Mouse (Mus musculus) midbrain, embryonic 11.5 days (tissue): ENCODE data around the gene Cbfa2t3. TPM values are rescaled to one million over a fixed set of nuclear protein-coding genes. Genes with fewer than 3 reads are reported as not detected.
A peak's percentile ranks its signal among the peaks of the same experiment; 100 is the strongest.

Experiments
- ATAC-seq: fragments of 200-750 bp; cut with Nextera tagmentation; 2 replicates; pipeline ENCODE4 v1.8.0; 2017; ENCODE audit warnings: moderate TSS enrichment, moderate library complexity; ENCODE audit not compliant: low FRiP score
- DNase-seq: peaks from one replicate; pipeline ENCODE4 v3.0.0; 2015; ENCODE audit warnings: low spot score; ENCODE audit errors: missing footprints
- H3K27ac ChIP-seq: fragments of 300-500 bp; sonication (generic); 2 replicates; pipeline ENCODE4 v1.5.1; 2014; ENCODE audit warnings: low read depth, low read length
- H3K27me3 ChIP-seq: fragments of 300-500 bp; sonication (generic); 2 replicates; pipeline ENCODE4 v1.6.1; 2014; ENCODE audit warnings: mild to moderate bottlenecking, low read length, moderate library complexity, mixed read lengths; ENCODE audit not compliant: control insufficient read depth, insufficient read depth
- H3K36me3 ChIP-seq: fragments of 300-500 bp; sonication (generic); 2 replicates; pipeline ENCODE4 v1.6.1; 2014; ENCODE audit warnings: mild to moderate bottlenecking, low read length, moderate library complexity, mixed read lengths; ENCODE audit not compliant: control insufficient read depth, insufficient read depth
- H3K4me1 ChIP-seq: fragments of 300-500 bp; sonication (generic); 2 replicates; pipeline ENCODE4 v1.6.1; 2014; ENCODE audit warnings: low read length; ENCODE audit not compliant: control insufficient read depth, insufficient read depth
- H3K4me2 ChIP-seq: fragments of 300-500 bp; sonication (generic); 2 replicates; pipeline ENCODE4 v1.6.1; 2014; ENCODE audit warnings: mild to moderate bottlenecking, moderate library complexity
- H3K4me3 ChIP-seq: fragments of 300-500 bp; sonication (generic); 2 replicates; pipeline ENCODE4 v1.5.1; 2014; ENCODE audit warnings: low read depth, low read length
- H3K9ac ChIP-seq: fragments of 300-500 bp; sonication (generic); 2 replicates; pipeline ENCODE4 v1.6.1; 2014; ENCODE audit warnings: low read length
- H3K9me3 ChIP-seq: fragments of 300-500 bp; sonication (generic); 2 replicates; pipeline ENCODE4 v1.6.1; 2016; ENCODE audit warnings: low read length; ENCODE audit not compliant: control insufficient read depth
- WGBS: fragments of 180-500 bp; shearing (Covaris S2); extraction: QIAGEN DNeasy Blood & Tissue Kit; methylation state at CpG from one replicate; pipeline ENCODE4 v1.1.7; 2014; 5-methylcytosine and 5-hydroxymethylcytosine counted together
- polyA plus RNA-seq: library from polyadenylated mRNA; unstranded; fragments of >200 nt; fragmentation: Nextera tagmentation; extraction: Ambion mirVana; gene quantifications from 2 replicates; pipeline ENCODE4 v1.2.1, GENCODE M21; 2014

Gene Cbfa2t3
- polyA plus RNA-seq, 1 experiment from 2014 or later, result 6.1 TPM

GRCm38 (mm10) chr8:122610612-122611277 lies 88.2 kb downstream of the Cbfa2t3 start:
- ATAC-seq, result peak; percentile 20; the same call in 1 of the 2 replicates
- peak overlapping the region; percentile 91 for H3K4me2 ChIP-seq
- peak overlapping the region; percentile 62 for H3K4me3 ChIP-seq
- H3K27ac ChIP-seq, result peak overlapping the region; percentile 35; the same call in 1 of the 2 replicates
- no peaks in the 10 kb centered on the region for H3K9me3 ChIP-seq
- DNase-seq, result no peak
- H3K4me1 ChIP-seq, result peaks cover 14% of the 10 kb centered on the region
- H3K36me3 ChIP-seq, result no peaks in the 10 kb centered on the region
- H3K9ac ChIP-seq, result peak overlapping the region; percentile 76
- H3K27me3 ChIP-seq, result no peaks in the 10 kb centered on the region
- 3% methylated on average over 19 of the region's 20 CpGs for WGBS

- DNase-seq (no peak), ATAC-seq (no peak)
- 62% methylated on average over 4 of the region's 4 CpGs for WGBS
- no peak overlapping the region for H3K9ac ChIP-seq
- H3K4me1 ChIP-seq, result peaks cover 14% of the 10 kb centered on the region
- H3K4me3 ChIP-seq, result peak overlapping the region; percentile 62; the same call in 1 of the 2 replicates
- no peaks in the 10 kb centered on the region for H3K27me3 ChIP-seq
- no peaks in the 10 kb centered on the region for H3K36me3 ChIP-seq
- peak overlapping the region; percentile 91; the same call in 1 of the 2 replicates for H3K4me2 ChIP-seq
- H3K9me3 ChIP-seq, result no peaks in the 10 kb centered on the region
- H3K27ac ChIP-seq, result no peak overlapping the region
Measured at GRCm38 (mm10) chr8:122610209-122610608, 88.7 kb downstream of the Cbfa2t3 start.

DNA sequence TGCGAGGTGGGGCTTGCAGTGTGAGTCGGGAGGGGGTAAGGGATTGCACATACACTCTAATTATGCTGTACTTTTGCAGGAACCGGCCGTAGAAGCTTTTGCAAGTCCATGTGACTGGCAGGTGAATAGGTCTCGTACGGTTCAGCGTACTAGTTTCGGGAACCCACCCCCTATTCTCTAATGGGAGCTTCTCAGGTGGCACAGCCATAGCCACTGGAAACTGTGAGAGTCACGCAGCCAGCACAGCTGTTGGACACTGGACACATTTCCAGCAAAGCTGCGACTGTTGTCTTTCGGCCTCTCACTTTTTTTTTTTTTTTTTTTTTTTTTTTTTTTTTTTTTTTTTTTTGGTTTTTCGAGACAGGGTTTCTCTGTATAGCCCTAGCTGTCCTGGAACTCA lies 92.1 kb downstream of the Cbfa2t3 start:
- Histone ChIP-seq H3K36me3 (no peaks in the 10 kb centered on the region), H3K4me1 (peaks cover 5% of the 10 kb centered on the region), H3K4me3 (no peak overlapping the region), H3K9ac (no peak overlapping the region), H3K27me3 (no peaks in the 10 kb centered on the region), H3K9me3 (no peaks in the 10 kb centered on the region), H3K4me2 (no peak overlapping the region), H3K27ac (no peak overlapping the region)
- DNase-seq, result no peak
- ATAC-seq, result no peak
- WGBS, result 90% methylated on average over 11 of the region's 12 CpGs

GRCm38 (mm10) chr8:122605367-122605766 lies 93.5 kb downstream of the Cbfa2t3 start:
- no peaks in the 10 kb centered on the region for H3K9me3 ChIP-seq
- H3K27ac ChIP-seq, result no peak overlapping the region
- no peak overlapping the region for H3K4me2 ChIP-seq
- no peak for ATAC-seq
- H3K4me1 ChIP-seq, result peaks cover 2% of the 10 kb centered on the region; the same call in 1 of the 2 replicates
- no peak overlapping the region for H3K4me3 ChIP-seq
- 86% methylated on average over 4 of the region's 4 CpGs for WGBS
- no peak overlapping the region for H3K9ac ChIP-seq
- no peak for DNase-seq
- H3K27me3 ChIP-seq, result no peaks in the 10 kb centered on the region
- H3K36me3 ChIP-seq, result no peaks in the 10 kb centered on the region

- H3K27ac ChIP-seq, result no peak overlapping the region
- H3K4me1 ChIP-seq, result no peaks in the 10 kb centered on the region
- no peaks in the 10 kb centered on the region for H3K36me3 ChIP-seq
- no peaks in the 10 kb centered on the region for H3K9me3 ChIP-seq
- no peak overlapping the region for H3K4me2 ChIP-seq
- ATAC-seq, result no peak
- H3K4me3 ChIP-seq, result no peak overlapping the region
- no peaks in the 10 kb centered on the region for H3K27me3 ChIP-seq
- WGBS, result 72% methylated on average over 1 of the region's 1 CpGs
- H3K9ac ChIP-seq, result no peak overlapping the region
- no peak for DNase-seq
Measured at GRCm38 (mm10) chr8:122604640-122605039, 94.3 kb downstream of the Cbfa2t3 start.

DNA sequence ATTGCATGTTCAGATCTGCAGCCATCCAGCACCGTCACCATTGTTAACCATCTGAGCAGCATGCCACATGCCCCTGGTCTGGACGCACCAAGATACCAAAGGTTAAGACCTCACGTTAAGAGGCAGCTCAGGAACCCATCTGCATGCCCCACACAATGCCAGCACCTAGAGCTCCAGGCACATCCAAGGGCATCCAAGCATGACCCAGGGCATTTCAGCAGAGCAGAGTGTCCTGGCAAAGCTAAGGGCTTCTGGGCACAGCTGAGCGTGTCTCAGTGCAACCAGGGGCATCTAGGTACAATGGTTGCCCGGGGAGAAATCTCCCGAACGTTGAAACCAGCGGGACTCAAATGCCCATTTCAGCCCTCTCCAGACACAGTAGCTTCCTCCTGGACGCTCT lies 98.2 kb downstream of the Cbfa2t3 start:
- H3K4me1 ChIP-seq, result no peaks in the 10 kb centered on the region
- no peak overlapping the region for H3K4me3 ChIP-seq
- H3K9ac ChIP-seq, result no peak overlapping the region
- H3K36me3 ChIP-seq, result no peaks in the 10 kb centered on the region
- H3K4me2 ChIP-seq, result no peak overlapping the region
- H3K9me3 ChIP-seq, result no peaks in the 10 kb centered on the region
- H3K27ac ChIP-seq, result no peak overlapping the region
- no peak for DNase-seq
- no peak for ATAC-seq
- 88% methylated on average over 9 of the region's 9 CpGs for WGBS
- H3K27me3 ChIP-seq, result no peaks in the 10 kb centered on the region

DNA sequence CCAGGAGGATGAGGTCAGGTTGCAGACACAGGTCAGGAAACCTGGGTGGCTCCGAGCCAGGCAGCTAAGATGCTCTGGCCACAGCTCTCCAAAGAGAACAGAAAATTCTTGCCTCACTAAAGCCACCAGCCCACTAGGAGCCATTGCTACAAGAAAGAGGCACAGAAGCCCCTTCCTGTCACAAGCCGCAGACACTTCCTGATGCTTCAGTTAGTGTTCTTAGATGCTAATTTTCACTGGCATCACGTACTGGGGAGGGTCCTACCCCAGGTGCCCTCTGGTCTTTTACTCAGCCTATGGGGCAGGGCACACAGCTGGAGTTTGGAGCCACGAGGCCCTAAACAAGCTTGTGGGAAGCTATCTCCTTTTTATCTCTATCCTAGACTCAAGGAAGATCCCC lies 102.9 kb downstream of the Cbfa2t3 start:
- 55% methylated on average over 4 of the region's 4 CpGs for WGBS
- Histone ChIP-seq H3K27ac (no peak overlapping the region), H3K27me3 (no peaks in the 10 kb centered on the region), H3K9ac (no peak overlapping the region), H3K4me3 (no peak overlapping the region), H3K9me3 (no peaks in the 10 kb centered on the region), H3K36me3 (no peaks in the 10 kb centered on the region), H3K4me2 (no peak overlapping the region), H3K4me1 (no peaks in the 10 kb centered on the region)
- DNase-seq (no peak), ATAC-seq (no peak)

GRCm38 (mm10) chr8:122593783-122594507 lies 105.0 kb downstream of the Cbfa2t3 start:
- ATAC-seq (no peak), DNase-seq (no peak)
- Histone ChIP-seq H3K9ac (no peak overlapping the region), H3K4me2 (no peak overlapping the region), H3K9me3 (no peaks in the 10 kb centered on the region), H3K36me3 (no peaks in the 10 kb centered on the region), H3K4me3 (no peak overlapping the region), H3K27ac (no peak overlapping the region), H3K27me3 (no peaks in the 10 kb centered on the region), H3K4me1 (no peaks in the 10 kb centered on the region)
- 92% methylated on average over 19 of the region's 19 CpGs for WGBS

- H3K9ac ChIP-seq, result no peak overlapping the region
- no peaks in the 10 kb centered on the region for H3K36me3 ChIP-seq
- no peaks in the 10 kb centered on the region for H3K4me1 ChIP-seq
- H3K4me2 ChIP-seq, result no peak overlapping the region
- H3K27me3 ChIP-seq, result no peaks in the 10 kb centered on the region
- H3K27ac ChIP-seq, result no peak overlapping the region
- no peaks in the 10 kb centered on the region for H3K9me3 ChIP-seq
- no peak for ATAC-seq
- DNase-seq, result no peak
- H3K4me3 ChIP-seq, result no peak overlapping the region
- 78% methylated on average over 12 of the region's 12 CpGs for WGBS
Measured at GRCm38 (mm10) chr8:122593240-122593639, 105.7 kb downstream of the Cbfa2t3 start.
